Mouse (Mus musculus) regulatory T cell (primary cell): ENCODE results near the gene Nprl2.

Experiments
- in situ Hi-C: fragments of 300-600 bp; cut with MboI, MseI; formaldehyde crosslinking; loops from one replicate; pipeline ENCODE4 v1.15.1; 2025; ENCODE audit warnings: high pct_unique_total_duplicates

Gene Nprl2

GRCm38 (mm10) chr9:107575579-107576356 lies 33.7 kb downstream of the Nprl2 start:
- in situ Hi-C loops, result no loop called here

DNA sequence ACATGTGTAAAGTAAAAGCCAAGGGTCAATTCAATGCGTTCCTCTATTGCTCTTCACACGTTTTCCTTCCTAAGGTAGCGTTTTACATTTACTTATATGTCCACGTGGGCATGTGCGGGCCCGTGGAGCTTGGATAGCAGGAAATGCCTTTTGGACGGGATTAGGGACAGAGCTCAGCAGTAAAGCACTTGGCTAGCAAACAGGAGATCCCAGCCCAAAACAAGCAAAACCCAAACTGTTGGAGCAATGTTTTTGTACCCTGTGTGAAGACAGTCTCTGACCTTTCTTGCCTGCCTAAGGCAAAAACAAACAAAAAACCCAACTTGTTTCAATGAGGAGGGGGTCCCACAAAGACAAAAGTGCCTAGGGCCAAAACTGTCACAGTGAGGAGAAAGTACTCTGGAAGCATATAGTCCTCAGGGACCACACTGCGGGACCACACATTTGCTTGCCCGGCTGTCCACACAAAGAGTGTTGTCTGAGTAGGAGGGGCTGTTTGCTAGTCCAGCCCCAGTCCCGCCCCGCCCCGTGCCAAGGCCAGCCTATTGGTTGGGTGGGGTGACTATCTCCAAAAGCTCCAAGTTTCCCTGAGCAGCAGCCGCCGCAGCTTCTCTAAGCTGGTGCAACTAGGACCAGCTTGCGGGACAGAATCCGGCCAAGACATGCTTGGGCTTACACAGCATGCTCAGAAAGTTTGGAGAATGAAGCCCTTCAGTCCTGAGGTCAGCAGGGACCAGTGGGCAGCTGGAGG lies 34.5 kb downstream of the Nprl2 start, which contains the start of gene Hyal1:
Hyal1 (plus strand) TSS at position 571 of the 751 bp plus-strand sequence.
- in situ Hi-C loops, result no loop called here

DNA sequence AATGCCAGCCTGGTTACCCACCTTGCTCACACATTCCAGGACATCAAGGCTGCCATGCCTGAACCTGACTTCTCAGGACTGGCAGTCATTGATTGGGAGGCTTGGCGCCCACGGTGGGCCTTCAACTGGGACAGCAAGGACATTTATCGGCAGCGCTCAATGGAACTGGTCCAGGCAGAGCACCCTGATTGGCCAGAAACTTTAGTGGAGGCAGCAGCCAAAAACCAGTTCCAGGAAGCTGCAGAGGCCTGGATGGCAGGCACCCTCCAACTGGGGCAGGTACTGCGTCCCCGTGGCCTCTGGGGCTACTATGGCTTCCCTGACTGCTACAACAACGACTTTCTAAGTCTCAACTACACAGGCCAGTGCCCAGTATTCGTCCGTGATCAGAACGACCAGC lies 35.8 kb downstream of the Nprl2 start:
- in situ Hi-C loops, result no loop called here

DNA sequence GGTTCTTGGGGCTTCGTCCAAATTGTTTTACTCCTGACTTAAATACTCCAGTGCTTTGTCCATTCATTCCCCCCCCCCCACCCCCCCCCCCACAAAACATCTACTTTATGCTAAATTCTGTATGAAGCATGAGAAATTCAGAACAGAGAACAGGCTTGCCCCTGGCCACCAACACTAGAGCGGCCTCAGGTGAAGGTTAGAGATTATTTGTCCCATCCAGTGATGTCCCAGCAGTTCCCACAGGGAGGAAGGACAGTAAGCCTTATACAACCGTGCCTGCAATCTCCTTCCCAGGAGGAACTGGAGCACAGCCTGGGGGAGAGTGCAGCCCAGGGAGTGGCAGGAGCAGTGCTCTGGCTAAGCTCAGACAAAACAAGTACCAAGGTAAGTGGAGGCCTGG lies 36.6 kb downstream of the Nprl2 start, which contains the start of gene Naa80:
Naa80 (plus strand) TSS at position 301 of the 400 bp plus-strand sequence.
- in situ Hi-C loops, result no loop called here

GRCm38 (mm10) chr9:107579023-107579900 lies 37.2 kb downstream of the Nprl2 start:
- in situ Hi-C loops, result no loop called here

- in situ Hi-C loops, result no loop called here
These were observed 38.7 kb downstream of the Nprl2 start, which contains the start of gene Hyal3 for GRCm38 (mm10) chr9:107580501-107581317. Hyal3 (plus strand) TSS chr9:107580818.

GRCm38 (mm10) chr9:107581584-107581983 lies 39.6 kb downstream of the Nprl2 start:
- in situ Hi-C loops, result no loop called here

- in situ Hi-C loops, result no loop called here
These were observed 40.6 kb downstream of the Nprl2 start for GRCm38 (mm10) chr9:107582509-107583062.

DNA sequence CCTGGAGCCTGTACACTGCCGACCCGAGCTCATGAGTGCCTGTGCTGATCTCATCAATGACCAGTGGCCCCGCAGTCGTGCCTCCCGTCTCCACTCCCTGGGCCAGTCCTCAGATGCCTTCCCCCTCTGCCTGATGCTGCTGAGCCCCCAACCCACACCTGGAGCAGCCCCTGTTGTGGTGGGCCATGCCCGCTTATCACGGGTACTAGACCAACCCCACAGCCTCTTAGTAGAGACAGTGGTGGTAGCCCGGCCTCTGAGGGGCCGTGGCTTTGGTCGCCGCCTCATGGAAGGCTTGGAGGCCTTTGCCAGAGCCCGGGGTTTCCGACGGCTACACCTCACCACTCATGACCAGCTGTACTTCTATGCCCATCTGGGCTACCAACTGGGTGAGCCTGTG lies 41.1 kb downstream of the Nprl2 start:
- in situ Hi-C loops, result no loop called here

- in situ Hi-C loops, result no loop called here
These were observed 44.5 kb downstream of the Nprl2 start for GRCm38 (mm10) chr9:107586504-107586903.

DNA sequence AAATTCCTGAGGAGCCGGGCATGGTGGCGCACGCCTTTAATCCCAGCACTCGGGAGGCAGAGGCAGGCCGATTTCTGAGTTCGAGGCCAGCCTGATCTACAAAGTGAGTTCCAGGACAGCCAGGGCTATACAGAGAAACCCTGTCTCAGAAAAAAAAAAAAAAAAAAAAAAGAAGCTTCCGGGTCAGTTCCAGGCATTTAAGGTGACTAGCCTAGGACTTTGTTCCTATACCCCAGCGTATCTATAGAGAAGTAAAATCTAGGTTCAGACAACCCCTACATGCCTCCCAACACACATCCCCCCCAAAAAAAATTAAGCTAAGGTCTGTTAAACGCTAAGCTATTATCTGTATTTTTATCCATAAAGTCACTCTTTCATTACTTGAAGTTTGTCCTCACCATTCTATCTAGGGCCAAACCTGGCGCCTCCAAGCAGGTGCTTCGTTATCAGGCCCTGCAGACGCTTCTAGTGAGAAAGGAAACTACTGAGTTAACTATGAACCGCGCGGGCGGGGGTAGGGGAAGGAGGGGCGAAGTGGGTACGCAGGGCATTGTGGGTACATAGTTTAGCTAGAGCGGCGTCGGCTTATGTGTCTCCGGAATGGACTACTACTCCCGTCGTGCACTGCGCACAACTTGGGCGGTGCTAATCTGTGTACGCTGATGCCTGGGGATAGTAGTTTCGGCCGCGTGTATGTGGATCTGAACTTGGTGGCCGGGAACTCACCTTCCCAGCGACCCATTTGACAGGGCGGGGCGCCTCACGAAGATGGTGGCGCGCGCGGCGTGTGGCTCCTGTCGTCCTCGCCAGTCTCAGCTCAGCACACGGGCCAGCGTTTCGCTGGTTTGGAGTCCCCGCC lies 45.2 kb downstream of the Nprl2 start, which contains the start of gene Ifrd2:
Ifrd2 (plus strand) TSS at position 669 of the 859 bp plus-strand sequence.
- in situ Hi-C loops, result no loop called here

DNA sequence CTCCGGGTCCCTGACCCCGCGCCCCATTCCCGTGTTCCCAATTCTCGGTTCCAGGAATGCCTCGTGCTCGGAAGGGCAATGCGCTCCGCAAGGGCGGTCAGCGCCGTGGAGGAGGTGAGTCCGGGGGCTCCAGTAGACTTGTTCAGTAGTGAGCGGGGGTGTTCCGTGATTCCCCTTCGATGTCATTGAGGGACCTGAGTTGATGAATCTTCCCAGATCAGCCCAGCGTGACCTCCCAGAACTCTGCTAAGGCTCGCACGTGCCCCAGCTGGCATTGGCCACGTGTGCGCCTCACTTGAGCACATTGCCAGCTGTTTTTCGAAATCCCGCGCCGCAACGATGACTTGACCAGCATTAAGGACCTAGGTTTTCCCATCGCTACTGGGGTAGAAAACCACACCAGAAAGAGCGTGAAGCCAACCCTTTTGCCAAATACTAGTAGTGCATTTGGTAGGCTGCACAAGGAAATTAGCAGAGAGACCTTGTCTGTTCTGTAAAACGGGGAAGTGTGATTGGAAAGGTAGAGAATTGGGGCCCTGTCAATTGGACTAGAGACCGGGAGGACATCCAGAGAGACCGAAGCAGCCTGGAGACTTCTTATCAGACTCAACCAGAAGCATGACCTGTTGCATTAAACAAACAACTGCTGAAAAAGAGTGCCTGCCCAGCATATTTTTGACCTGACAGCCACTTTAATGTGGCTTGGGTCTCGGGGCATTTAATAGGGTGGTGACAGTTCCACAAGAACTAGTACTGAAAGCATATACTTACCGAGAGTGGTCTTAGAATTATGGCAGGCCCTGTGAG lies 46.0 kb downstream of the Nprl2 start:
- in situ Hi-C loops, result no loop called here

DNA sequence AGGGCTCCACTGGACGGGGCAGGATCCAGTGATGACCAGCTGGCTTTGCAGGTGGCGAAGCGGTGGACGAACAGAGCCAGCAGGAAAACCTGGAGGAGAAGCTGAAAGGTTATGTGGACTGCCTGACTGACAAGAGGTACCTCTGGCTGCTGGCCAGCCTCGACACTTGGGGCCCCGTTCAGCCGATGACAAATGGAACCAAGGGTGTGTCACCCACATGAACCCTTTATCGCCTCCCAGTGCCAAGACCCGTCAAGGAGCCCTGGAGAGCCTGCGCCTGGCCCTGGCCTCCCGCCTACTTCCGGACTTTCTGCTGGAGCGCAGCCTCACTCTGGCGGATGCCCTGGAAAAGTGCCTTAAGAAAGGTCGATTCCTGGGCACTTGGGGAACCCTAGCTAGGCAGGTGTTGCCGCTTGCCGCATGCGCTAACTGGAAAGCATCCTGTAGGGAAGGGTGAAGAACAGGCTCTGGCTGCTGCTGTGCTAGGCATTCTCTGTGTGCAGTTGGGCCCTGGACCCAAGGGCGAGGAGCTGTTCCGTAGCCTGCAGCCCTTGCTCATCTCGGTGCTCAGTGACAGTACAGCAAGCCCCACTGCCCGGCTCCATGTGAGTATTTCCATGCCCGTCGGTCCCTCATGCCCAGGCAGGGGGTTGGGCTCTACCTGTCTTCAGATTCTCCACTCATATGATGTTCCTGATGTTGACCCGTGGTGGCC lies 48.2 kb downstream of the Nprl2 start:
- in situ Hi-C loops, result no loop called here

DNA sequence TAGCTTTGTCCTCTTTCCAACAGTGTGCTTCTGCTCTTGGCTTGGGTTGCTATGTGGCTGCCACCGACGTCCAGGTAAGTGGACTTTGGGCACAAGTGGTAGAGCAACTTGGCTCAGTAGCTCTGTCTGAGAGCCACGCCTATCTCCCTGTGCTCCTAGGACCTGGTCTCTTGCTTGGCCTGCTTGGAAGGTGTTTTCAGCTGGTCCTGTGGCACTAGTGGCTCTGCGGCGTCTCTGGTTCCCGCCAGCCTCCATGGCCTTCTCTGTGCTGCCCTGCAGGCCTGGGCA lies 48.7 kb downstream of the Nprl2 start:
- in situ Hi-C loops, result no loop called here

DNA sequence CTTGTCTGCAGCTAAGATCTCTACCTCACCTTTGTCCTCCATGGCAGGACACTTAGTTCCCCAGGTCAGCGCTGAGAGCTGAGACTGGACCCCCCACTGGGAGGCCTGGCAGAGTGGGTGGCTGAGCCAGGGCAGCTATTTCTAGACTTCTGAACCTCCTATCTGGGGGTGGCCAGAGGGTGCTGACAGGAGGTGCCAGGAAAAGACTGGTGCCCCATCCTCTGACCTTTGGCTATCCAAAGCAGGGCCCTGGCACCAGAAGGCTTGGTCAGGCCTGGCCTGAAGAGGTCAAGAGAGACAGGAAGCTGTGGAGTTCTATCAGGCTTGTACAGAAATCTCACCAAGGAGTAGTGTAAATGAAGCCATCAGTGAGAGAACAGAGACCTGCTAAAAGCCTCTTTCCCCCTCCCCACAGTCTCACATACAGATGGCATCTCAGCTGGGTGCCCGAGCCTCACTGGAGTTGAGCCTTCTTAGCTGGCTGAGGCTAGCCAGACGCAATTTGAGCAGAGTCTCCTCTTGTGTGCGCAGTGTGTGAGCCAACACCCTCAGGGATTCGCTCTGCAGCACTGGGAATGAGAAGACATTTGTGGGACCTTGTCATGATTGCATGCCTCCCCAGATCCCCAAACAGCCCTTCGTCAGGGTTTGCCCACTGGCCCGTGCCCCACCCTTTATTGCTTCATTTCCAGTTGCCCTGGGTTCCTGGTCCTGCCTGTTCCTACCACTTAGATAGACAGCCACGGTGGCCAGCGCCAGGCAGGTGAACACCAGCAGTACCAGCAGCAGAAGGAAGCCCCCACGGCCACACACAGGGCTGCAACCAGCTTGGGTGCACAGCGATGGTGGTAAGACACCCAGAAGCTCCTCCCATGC lies 51.3 kb downstream of the Nprl2 start:
- in situ Hi-C loops, result no loop called here

GRCm38 (mm10) chr9:107594281-107595062 lies 52.4 kb downstream of the Nprl2 start:
- in situ Hi-C loops, result no loop called here
